Comparison of ENCODE assay signal across 8 mouse cellular contexts in genomic region chr6:82939167-82939912, GRCm38 (mm10). TPM values are rescaled to one million over a fixed set of nuclear protein-coding genes. Genes with fewer than 3 reads are reported as not detected.
DNase-seq lines count a peak whose midpoint lies in the region; ATAC-seq and TF ChIP-seq lines count a peak whose summit lies in the region.

TSS of gene Sema4f (minus strand) at chr6:82939769.

- H3K9ac ChIP-seq in heart, embryonic 15.5 days = peak within 1 kb of the TSS; percentile 46
- peak within 1 kb of the TSS; percentile 97 for H3K9ac ChIP-seq in midbrain, postnatal 0 days (replicated peaks; ENCODE audit: low read length, poor library complexity, severe bottlenecking)

- H3K27me3 ChIP-seq in spleen, adult 2 months (ENCODE audit: control insufficient read depth, insufficient read depth, low read length) = peaks cover 4% of the 10 kb centered on the region
- peaks cover 49% of the 10 kb centered on the region for H3K27me3 ChIP-seq in heart, embryonic 15.5 days
- no peaks in the 10 kb centered on the region for H3K27me3 ChIP-seq in midbrain, postnatal 0 days (ENCODE audit: insufficient read depth, low read length)

- ATAC-seq in heart, embryonic 15.5 days (replicated peaks; ENCODE audit: insufficient number of reproducible peaks, insufficient read depth, low FRiP score, low read depth) = peak; percentile 75
- peak; percentile 99 for ATAC-seq in midbrain, postnatal 0 days (ENCODE audit: low FRiP score)

- TF ChIP-seq POLR2A in spleen, adult 2 months (IDR thresholded peaks at IDR 0.05; ENCODE audit: low read depth, low read length) = no peak

- no peak for TF ChIP-seq CTCF in spleen, adult 2 months (IDR thresholded peaks at IDR 0.05; ENCODE audit: extremely low read depth, insufficient read depth, insufficient read length, insufficient replicate concordance)
- TF ChIP-seq CTCF in midbrain, postnatal 0 days (IDR thresholded peaks at IDR 0.05) = no peak

- no peaks in the 10 kb centered on the region for H3K36me3 ChIP-seq in spleen, adult 2 months (ENCODE audit: control insufficient read depth, insufficient read depth, low read length)
- no peaks in the 10 kb centered on the region for H3K36me3 ChIP-seq in heart, embryonic 15.5 days
- peaks cover 14% of the 10 kb centered on the region for H3K36me3 ChIP-seq in midbrain, postnatal 0 days (ENCODE audit: insufficient read depth, low read length)

- no peak within 1 kb of the TSS for H3K27ac ChIP-seq in spleen, adult 2 months (ENCODE audit: insufficient read depth, low read length)
- H3K27ac ChIP-seq in heart, embryonic 15.5 days = no peak within 1 kb of the TSS
- H3K27ac ChIP-seq in midbrain, postnatal 0 days (ENCODE audit: low read depth, low read length) = peak within 1 kb of the TSS; percentile 78

- DNase-seq in spleen, adult 2 months (ENCODE audit: low read depth in 1 of 2, low spot score in 2 of 2) = peak; percentile 27 to 36
- no peak for DNase-seq in spleen, postnatal 4 days (ENCODE audit: low spot score in 2 of 2)
- DNase-seq in embryo, embryonic 11.5 days (ENCODE audit: low read depth, low spot score) = peak; percentile 40
- DNase-seq in kidney, postnatal 14 days = peak; percentile 48
- peak; percentile 44 for DNase-seq in liver
- DNase-seq in midbrain, postnatal 0 days (ENCODE audit: low spot score) = peak; percentile 94
- DNase-seq in testis, postnatal 14 days (ENCODE audit: low spot score) = peak; percentile 86

- H3K4me1 ChIP-seq in spleen, adult 2 months (ENCODE audit: control insufficient read depth, insufficient read depth, insufficient read length) = no peaks in the 10 kb centered on the region
- peaks cover 5% of the 10 kb centered on the region for H3K4me1 ChIP-seq in heart, embryonic 15.5 days (replicated peaks)
- H3K4me1 ChIP-seq in midbrain, postnatal 0 days (ENCODE audit: insufficient read depth, low read length) = no peaks in the 10 kb centered on the region

- 6% methylated on average over 44 of the region's 44 CpGs for WGBS in spleen, adult 2 months
- 3% methylated on average over 44 of the region's 44 CpGs for WGBS in heart, embryonic 15.5 days
- WGBS in midbrain, postnatal 0 days = 2% methylated on average over 43 of the region's 44 CpGs

- no peaks in the 10 kb centered on the region for H3K9me3 ChIP-seq in heart, embryonic 15.5 days (replicated peaks)
- no peaks in the 10 kb centered on the region for H3K9me3 ChIP-seq in midbrain, postnatal 0 days (ENCODE audit: low read length)

- peak within 1 kb of the TSS; percentile 46 for H3K4me3 ChIP-seq in spleen, adult 2 months (ENCODE audit: extremely low read depth, insufficient read depth, insufficient read length)
- H3K4me3 ChIP-seq in heart, embryonic 15.5 days = peak within 1 kb of the TSS; percentile 53
- peak within 1 kb of the TSS; percentile 78 for H3K4me3 ChIP-seq in midbrain, postnatal 0 days (ENCODE audit: low read depth, low read length)

- H3K4me2 ChIP-seq in heart, embryonic 15.5 days = peak within 1 kb of the TSS; percentile 87
- peak within 1 kb of the TSS; percentile 64 for H3K4me2 ChIP-seq in midbrain, postnatal 0 days (ENCODE audit: low read depth, low read length, poor library complexity, severe bottlenecking)

RNA-seq across cellular contexts. Expression of gene Sema4f, which starts in this region (rescaled TPM):
- 3.2 TPM in 2 replicates for polyA plus RNA-seq in spleen, adult 2 months (2012; rRNA removed)
- polyA plus RNA-seq in heart, embryonic 15.5 days (2015; fragmentation: Nextera tagmentation; extraction: Ambion mirVana) = 0.37 and 1.1 TPM in 2 replicates
- 15.4 and 15.5 TPM in 2 replicates for total RNA-seq in midbrain, postnatal 0 days (2014; rRNA removed)
- 16.6 and 16.9 TPM in 2 replicates for polyA plus RNA-seq in midbrain, postnatal 0 days (2015; fragmentation: Nextera tagmentation; extraction: Ambion mirVana)

Comparison
In these comparisons a context has a peak if more than half of its experiments do, and no peak if none do; other contexts are left out.
1. DNase-seq: peak in spleen, adult 2 months (2 of 2), embryo, embryonic 11.5 days (single experiment), kidney, postnatal 14 days (single experiment), liver (single experiment), midbrain, postnatal 0 days (single experiment) and testis, postnatal 14 days (single experiment); none in spleen, postnatal 4 days (0 of 2).
2. Peak in every context shown above with its lines, with median percentiles within 50 percentile points of each other: H3K4me3 ChIP-seq.